Comparison of ENCODE assay signal across 13 mouse cellular contexts in genomic region chr7:135580306-135581091, GRCm38 (mm10). TPM values are rescaled to one million over a fixed set of nuclear protein-coding genes. Genes with fewer than 3 reads are reported as not detected.
A peak's percentile ranks its signal among the peaks of the same experiment; 100 is the strongest.
DNase-seq lines count a peak whose midpoint lies in the region; ATAC-seq lines count a peak whose summit lies in the region.
"Had no signal": no experiment of that assay in that cellular context is flagged by ENCODE, and none has a peak within 500 bp of the region (broad histone marks: within the 10 kb centered on the region; RNA-seq: fewer than 3 reads in every experiment).

No protein-coding gene starts in this region.

- H3K27ac ChIP-seq in heart, embryonic 16.5 days (ENCODE audit: low read length), result no peak overlapping the region
- H3K27ac ChIP-seq in intestine, embryonic 15.5 days, result no peak overlapping the region
- H3K27ac ChIP-seq in limb, embryonic 10.5 days, result no peak overlapping the region

- H3K4me3 ChIP-seq in heart, embryonic 16.5 days (ENCODE audit: low read length), result no peak overlapping the region
- no peak overlapping the region for H3K4me3 ChIP-seq in intestine, embryonic 15.5 days (replicated peaks)
- no peak overlapping the region for H3K4me3 ChIP-seq in limb, embryonic 10.5 days

- DNase-seq in heart, postnatal 10 days, result no peak
- peak; percentile 39 to 49 for DNase-seq in left cerebral cortex, postnatal 36 days (ENCODE audit: low spot score in 2 of 2)
- peak; percentile 39 to 66 for DNase-seq in right cerebral cortex, postnatal 36 days (ENCODE audit: low spot score in 2 of 2)
- no peak for DNase-seq in limb, embryonic 10.5 days (ENCODE audit: low spot score)
- DNase-seq in embryo, embryonic 11 days, result no peak
- DNase-seq: B cell, adult 2 months; cerebellum, adult 2 months; kidney, postnatal 4 days had no signal

- H3K9me3 ChIP-seq in heart, embryonic 16.5 days (replicated peaks; ENCODE audit: control insufficient read depth, low read length), result no peaks in the 10 kb centered on the region
- no peaks in the 10 kb centered on the region for H3K9me3 ChIP-seq in intestine, embryonic 15.5 days
- H3K9me3 ChIP-seq in limb, embryonic 10.5 days (replicated peaks), result no peaks in the 10 kb centered on the region

- H3K27me3 ChIP-seq in heart, embryonic 16.5 days (ENCODE audit: control insufficient read depth, insufficient read depth, low read length), result no peaks in the 10 kb centered on the region
- no peaks in the 10 kb centered on the region for H3K27me3 ChIP-seq in intestine, embryonic 15.5 days (replicated peaks)
- H3K27me3 ChIP-seq in limb, embryonic 10.5 days (ENCODE audit: low read depth, poor library complexity, severe bottlenecking), result no peaks in the 10 kb centered on the region

- no peaks in the 10 kb centered on the region for H3K36me3 ChIP-seq in heart, embryonic 16.5 days (ENCODE audit: control insufficient read depth, insufficient read depth)
- H3K36me3 ChIP-seq in intestine, embryonic 15.5 days, result no peaks in the 10 kb centered on the region
- H3K36me3 ChIP-seq in limb, embryonic 10.5 days, result no peaks in the 10 kb centered on the region

- peak; percentile 64 for ATAC-seq in heart, embryonic 16.5 days (replicated peaks; ENCODE audit: extremely low read depth, insufficient read depth, low FRiP score)
- ATAC-seq in activated CD4-positive, CD25-positive, alpha-beta regulatory T cell, adult 4 months, result peak; percentile 88
- ATAC-seq in intestine, embryonic 15.5 days, result no peak

- WGBS in heart, embryonic 16.5 days, result 70% methylated on average over 7 of the region's 7 CpGs
- WGBS in intestine, embryonic 15.5 days, result 73% methylated on average over 7 of the region's 7 CpGs
- WGBS in limb, embryonic 10.5 days, result 88% methylated on average over 7 of the region's 7 CpGs

- no peak overlapping the region for H3K4me2 ChIP-seq in heart, embryonic 16.5 days (ENCODE audit: low read depth, low read length)
- no peak overlapping the region for H3K4me2 ChIP-seq in intestine, embryonic 15.5 days (replicated peaks)
- H3K4me2 ChIP-seq: midbrain, embryonic 11.5 days had no signal

- H3K9ac ChIP-seq in heart, embryonic 16.5 days (ENCODE audit: low read length), result no peak overlapping the region
- no peak overlapping the region for H3K9ac ChIP-seq in intestine, embryonic 15.5 days

- intact Hi-C loops in heart, postnatal 10 days (cut with DNase I), result loop anchor here (5.0 kb wide), 1 partner anchor 33 kb away; no protein-coding TSS in a partner anchor
- intact Hi-C loops in left cerebral cortex, postnatal 36 days (cut with DNase I), result no loop called here

- 0 out of 2 replicates have a peak, but pooled peaks cover 2% of the 10 kb centered on the region for H3K4me1 ChIP-seq in heart, embryonic 16.5 days (ENCODE audit: control insufficient read depth, insufficient read depth, low read length)
- no peaks in the 10 kb centered on the region for H3K4me1 ChIP-seq in intestine, embryonic 15.5 days (replicated peaks)
- no peaks in the 10 kb centered on the region for H3K4me1 ChIP-seq in limb, embryonic 10.5 days

RNA-seq across cellular contexts. Expression of gene Ptpre, which starts 43.2 kb away (rescaled TPM):
- 2.9 and 3.1 TPM in 2 replicates for polyA plus RNA-seq in heart, embryonic 16.5 days (2015; fragmentation: Nextera tagmentation; extraction: Ambion mirVana)
- 1 to 10 TPM; 5.0 to 6.1 TPM for total RNA-seq in heart, postnatal 10 days (2021)
- 10 to 100 TPM; 25.5 to 31.1 TPM for polyA plus RNA-seq in activated CD4-positive, CD25-positive, alpha-beta regulatory T cell, adult 4 months (2017; shearing (Covaris generic))
- total RNA-seq in left cerebral cortex, postnatal 36 days (2021), result 10 to 100 TPM; 23.1 to 28.7 TPM
- polyA plus RNA-seq in intestine, embryonic 15.5 days (2015; fragmentation: Nextera tagmentation; extraction: Ambion mirVana), result 2.4 and 2.6 TPM in 2 replicates
- polyA plus RNA-seq in limb, embryonic 10.5 days (2016; fragmentation: Nextera tagmentation; extraction: Ambion mirVana), result 0.58 and 0.64 TPM in 2 replicates

RNA-seq across cellular contexts. Expression of gene Clrn3, which starts 52.0 kb away (rescaled TPM):
- 0.13 TPM in 1 of 2 replicates, not detected in the other for polyA plus RNA-seq in heart, embryonic 16.5 days (2015; fragmentation: Nextera tagmentation; extraction: Ambion mirVana)
- total RNA-seq in heart, postnatal 10 days (2021), result not detected
- not detected for polyA plus RNA-seq in activated CD4-positive, CD25-positive, alpha-beta regulatory T cell, adult 4 months (2017; shearing (Covaris generic))
- not detected for total RNA-seq in left cerebral cortex, postnatal 36 days (2021)
- 28.1 and 30.2 TPM in 2 replicates for polyA plus RNA-seq in intestine, embryonic 15.5 days (2015; fragmentation: Nextera tagmentation; extraction: Ambion mirVana)
- not detected in 2 replicates for polyA plus RNA-seq in limb, embryonic 10.5 days (2016; fragmentation: Nextera tagmentation; extraction: Ambion mirVana)
- polyA plus RNA-seq: cerebellum, adult 2 months; heart, embryonic 14.5 days; midbrain, embryonic 11.5 days had no signal

Comparison
In these comparisons a context has a peak if more than half of its experiments do, and no peak if none do; other contexts are left out.
1. DNase-seq: peak in left cerebral cortex, postnatal 36 days (2 of 2) and right cerebral cortex, postnatal 36 days (2 of 2); none in heart, postnatal 10 days (0 of 2), limb, embryonic 10.5 days (single experiment) and embryo, embryonic 11 days (single experiment).
2. RNA of gene Clrn3, which starts 52.0 kb away (polyA plus RNA-seq): 28.1 to 30.2 TPM in intestine, embryonic 15.5 days; 0.13 TPM in heart, embryonic 16.5 days, not detected in limb, embryonic 10.5 days and not detected in activated CD4-positive, CD25-positive, alpha-beta regulatory T cell, adult 4 months; every median in the first group is over 10 times any median in the second.